Mouse (Mus musculus): Measurements from ENCODE around the gene Gpr179.

Gpr179 gene

DNA sequence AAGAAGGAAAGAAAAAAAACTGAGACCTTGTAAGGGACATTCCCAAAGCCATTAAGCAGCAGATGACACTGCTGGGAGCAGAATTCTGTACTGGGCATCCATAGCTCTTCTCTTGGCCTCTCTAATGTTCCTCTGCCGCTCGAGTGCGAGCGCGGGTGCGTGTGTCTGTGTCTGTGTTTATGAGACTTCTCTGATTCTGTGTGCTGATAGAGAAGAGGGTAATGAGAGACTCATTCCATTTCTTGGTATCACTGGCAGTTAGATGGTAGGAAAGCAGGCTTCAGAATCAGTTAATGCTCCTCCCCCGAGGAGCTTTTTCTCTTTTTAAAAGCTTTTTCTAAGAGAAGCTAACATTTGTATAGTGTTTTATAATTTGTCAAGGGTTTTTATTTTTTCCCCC is 3.4 kb upstream of the Gpr179 start:
- no peak for DNase-seq (ENCODE audit: low spot score in 2 of 2)

- no peak for DNase-seq (ENCODE audit: low spot score in 2 of 2)
Measured at GRCm38 (mm10) chr11:97354646-97355045, 2.8 kb upstream of the Gpr179 start.

DNA sequence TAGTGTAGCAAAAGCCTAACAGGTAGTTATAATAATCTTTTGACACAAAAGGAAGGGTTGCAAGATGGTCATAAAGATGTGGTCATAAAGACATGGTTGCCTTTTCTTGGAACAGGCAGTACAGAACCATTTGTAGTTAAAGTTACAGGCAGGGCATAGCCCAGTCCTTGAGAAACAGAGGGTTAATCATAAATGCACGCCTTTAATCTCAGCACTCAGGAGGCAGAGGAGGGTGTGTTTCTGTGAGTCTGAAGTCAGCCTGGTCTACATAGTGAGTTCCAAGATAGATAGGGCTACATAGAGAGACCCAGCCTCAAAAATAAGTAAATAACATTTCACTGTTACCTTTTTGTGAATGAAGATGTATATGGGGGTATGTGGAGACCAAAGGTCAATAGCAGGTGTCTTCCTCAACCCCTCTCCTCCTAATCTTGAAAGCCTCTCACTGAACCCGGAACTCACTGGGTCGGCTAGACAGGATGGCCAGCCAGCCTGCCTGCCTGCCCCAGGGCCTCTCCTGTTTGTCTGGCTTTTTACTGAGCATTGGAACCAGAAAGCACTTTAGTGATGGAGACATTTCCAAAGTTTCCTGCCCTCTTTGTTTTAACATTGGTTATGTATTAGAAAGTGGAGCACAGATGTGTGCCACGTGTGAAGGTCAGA is 1.2 kb upstream of the Gpr179 start:
- DNase-seq (ENCODE audit: low spot score in 2 of 2): no peak

GRCm38 (mm10) chr11:97350035-97350434 is 1.8 kb downstream of the Gpr179 start:
- DNase-seq (ENCODE audit: low spot score in 2 of 2): peak; percentile 40 to 44

- no peak for DNase-seq (ENCODE audit: low spot score in 2 of 2)
Measured at GRCm38 (mm10) chr11:97347291-97347690, 4.6 kb downstream of the Gpr179 start.

DNA sequence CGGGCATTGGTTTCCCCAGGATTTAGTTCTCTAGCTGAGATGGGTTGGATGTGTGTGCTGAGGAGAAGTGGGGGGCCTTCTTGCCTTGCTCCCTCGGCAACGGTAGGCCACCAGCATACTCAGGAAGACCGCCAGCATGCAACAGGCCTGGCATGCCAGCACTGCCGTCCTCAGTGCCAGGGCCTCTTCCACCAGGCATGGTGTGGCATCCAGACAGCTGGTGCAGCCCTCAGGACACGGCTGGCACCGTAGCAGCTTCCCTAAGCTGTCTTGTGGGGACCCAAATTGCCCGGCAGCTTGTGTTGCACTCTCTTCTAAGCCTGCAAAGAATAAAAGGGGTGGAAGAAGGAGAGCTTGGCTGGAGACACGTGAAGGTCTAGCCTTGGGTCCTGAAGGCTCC is 5.5 kb downstream of the Gpr179 start:
- DNase-seq (ENCODE audit: low spot score in 2 of 2): no peak

GRCm38 (mm10) chr11:97345446-97345845 is 6.4 kb downstream of the Gpr179 start:
- DNase-seq (ENCODE audit: low spot score in 2 of 2): no peak

GRCm38 (mm10) chr11:97343619-97344018 is 8.3 kb downstream of the Gpr179 start:
- no peak for DNase-seq (ENCODE audit: low spot score in 2 of 2)

GRCm38 (mm10) chr11:97343175-97343574 is 8.7 kb downstream of the Gpr179 start:
- no peak for DNase-seq (ENCODE audit: low spot score in 2 of 2)

- no peak for DNase-seq (ENCODE audit: low spot score in 2 of 2)
Measured at GRCm38 (mm10) chr11:97338977-97339315, 12.9 kb downstream of the Gpr179 start.

GRCm38 (mm10) chr11:97338302-97338976 is 13.4 kb downstream of the Gpr179 start:
- no peak for DNase-seq (ENCODE audit: low spot score in 2 of 2)

GRCm38 (mm10) chr11:97337363-97337762 is 14.5 kb downstream of the Gpr179 start:
- DNase-seq (ENCODE audit: low spot score in 2 of 2): no peak

DNA sequence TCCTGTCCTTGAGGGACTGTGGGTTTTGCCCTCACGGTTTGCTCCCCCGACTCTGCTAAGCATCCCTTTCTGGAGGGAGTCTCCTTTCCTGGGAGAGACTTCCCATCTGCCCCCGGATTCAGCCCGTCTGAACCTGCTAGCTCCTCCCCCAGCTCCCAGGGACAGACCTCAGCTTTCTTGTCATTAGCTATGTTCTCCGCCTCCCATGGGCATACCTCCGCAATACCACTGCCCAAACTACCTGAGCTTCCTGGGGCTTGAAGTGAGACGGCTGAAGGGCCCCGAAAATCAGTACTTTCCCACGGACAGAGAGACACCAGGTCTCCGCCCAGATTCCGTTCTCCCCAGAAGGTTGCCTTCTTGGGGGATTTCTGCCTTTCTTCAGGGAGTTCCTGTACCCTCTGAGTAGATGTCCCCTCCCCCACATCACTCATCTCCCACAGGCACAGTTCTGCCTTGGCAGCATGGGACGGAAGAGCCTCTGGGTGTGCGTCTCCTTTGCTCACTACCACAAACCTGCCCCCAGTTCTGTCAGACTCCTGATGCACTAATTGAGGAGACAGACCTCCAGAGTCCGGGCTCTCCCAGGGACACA is 15.0 kb downstream of the Gpr179 start:
- no peak for DNase-seq (ENCODE audit: low spot score in 2 of 2)

DNA sequence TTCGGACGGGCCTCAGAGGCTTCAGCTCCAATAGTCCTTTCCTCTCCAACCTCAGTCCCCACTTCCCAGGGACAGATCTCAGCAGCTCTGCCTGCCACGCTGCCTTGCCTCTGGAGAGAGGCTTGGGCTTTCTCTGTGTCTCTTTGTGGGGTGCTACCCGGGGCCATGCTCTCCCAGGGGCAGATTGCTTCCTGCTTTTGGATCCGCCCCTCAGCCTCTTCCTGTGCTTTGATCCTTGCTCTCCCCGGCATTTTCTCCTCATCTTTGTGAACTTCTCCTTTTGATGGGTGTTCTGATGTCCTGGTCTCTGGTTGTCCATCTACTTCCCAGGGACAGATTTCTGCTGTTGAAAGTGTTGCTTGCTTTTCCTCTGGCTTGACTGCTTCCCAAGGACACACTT is 15.6 kb downstream of the Gpr179 start:
- DNase-seq (ENCODE audit: low spot score in 2 of 2): no peak

DNA sequence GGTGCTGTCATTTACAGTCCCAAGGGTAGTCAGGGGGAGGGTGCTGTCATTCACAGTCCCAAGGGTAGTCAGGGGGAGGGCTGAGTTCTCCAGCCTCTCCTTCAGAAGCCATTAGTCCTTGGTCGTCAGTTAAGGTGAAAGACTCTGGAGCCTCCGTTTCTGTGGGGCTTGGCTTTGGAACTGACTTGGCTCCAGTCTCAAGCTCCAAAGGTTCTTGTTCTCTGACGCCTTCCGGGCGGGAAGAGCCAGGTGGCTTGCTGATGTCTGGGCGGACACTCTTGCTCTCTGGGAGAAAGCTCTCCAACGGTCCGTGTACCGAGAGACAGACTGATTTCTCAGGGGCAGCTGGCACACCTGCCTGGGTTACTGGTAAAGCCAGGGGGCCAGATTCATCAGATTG is 17.5 kb downstream of the Gpr179 start:
- no peak for DNase-seq (ENCODE audit: low spot score in 2 of 2)

- DNase-seq (ENCODE audit: low spot score in 2 of 2): no peak
Measured at GRCm38 (mm10) chr11:97333896-97334295, 18.0 kb downstream of the Gpr179 start.

- no peak for DNase-seq (ENCODE audit: low spot score in 2 of 2)
Measured at GRCm38 (mm10) chr11:97333044-97333443, 18.8 kb downstream of the Gpr179 start.

DNA sequence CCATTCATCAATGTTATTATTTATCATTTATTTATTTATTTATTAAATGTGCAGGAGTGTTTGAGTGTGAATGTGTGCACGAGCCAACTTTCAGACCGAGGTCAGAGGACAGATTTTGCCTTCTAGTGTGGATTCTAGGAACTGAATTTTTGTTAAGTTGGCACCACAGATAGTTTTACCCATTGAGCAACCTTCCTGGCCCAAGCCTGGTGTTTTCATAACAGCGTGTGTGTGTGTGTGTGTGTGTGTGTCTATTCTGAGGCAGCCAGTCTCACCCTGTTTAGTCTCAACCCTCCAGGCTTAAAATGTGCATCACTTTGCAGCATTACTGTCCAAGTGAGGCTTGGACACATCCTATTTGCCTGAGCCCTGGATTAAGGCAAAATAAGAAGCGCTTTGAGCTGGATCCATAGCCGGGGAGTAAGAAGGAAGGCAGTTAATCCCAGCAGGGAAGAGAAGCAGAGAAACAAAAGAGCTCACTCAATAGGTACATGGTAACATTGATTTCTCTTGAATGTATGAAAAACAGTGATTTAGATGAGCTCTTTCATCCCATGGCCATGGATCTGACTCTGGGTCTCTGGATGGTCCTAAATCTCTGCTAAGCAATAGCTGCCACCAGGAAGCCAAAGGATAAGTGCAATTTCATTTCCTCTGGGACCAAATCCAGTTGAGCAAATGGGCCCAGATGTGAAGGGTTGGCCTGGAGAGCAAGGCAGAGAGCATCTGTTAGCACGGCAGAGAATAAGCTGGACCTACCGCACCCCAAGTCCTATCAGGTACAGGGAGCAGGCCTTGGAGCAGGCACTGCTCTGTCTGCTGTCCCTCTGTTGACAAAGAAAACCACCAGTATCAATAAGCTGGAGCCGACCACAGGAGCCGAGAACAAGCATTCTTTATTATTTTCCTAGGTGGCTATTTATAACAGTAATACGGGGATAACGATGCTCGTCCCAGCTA is 20.4 kb downstream of the Gpr179 start:
- DNase-seq (ENCODE audit: low spot score in 2 of 2): no peak

GRCm38 (mm10) chr11:97330315-97330714 is 21.6 kb downstream of the Gpr179 start:
- no peak for DNase-seq (ENCODE audit: low spot score in 2 of 2)

DNA sequence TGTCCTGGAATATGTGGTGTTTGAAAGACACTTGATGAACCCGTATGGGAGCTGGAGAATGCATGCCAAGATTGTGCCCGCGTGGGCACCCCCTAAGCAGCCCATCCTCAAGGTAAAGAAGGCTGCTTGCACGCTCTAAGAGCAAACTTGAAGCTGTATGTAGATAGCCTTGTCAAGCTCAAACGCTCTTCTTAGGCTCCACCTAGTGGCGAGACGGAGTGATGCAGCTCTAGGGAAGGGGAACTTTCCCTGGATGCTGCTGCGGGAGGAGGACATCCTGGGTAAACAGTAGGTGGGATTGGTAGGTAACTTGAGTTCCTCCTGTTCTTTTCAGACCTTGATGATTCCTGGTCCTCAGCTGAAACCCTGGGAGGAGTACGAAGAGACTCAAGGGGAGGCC is 23.7 kb downstream of the Gpr179 start:
- DNase-seq (ENCODE audit: low spot score in 2 of 2): peak; percentile 46 to 49

- DNase-seq (ENCODE audit: low spot score in 2 of 2): no peak
Measured at GRCm38 (mm10) chr11:97325224-97325623, 26.7 kb downstream of the Gpr179 start.
